Mouse (Mus musculus) left cerebral cortex, postnatal 4 days (tissue): ENCODE data around the gene Irgm2. TPM values are rescaled to one million over a fixed set of nuclear protein-coding genes. Genes with fewer than 3 reads are reported as not detected.
"Not testable (repeated sequence)": the region's sequence is repeated elsewhere in the genome, so short reads cannot be mapped to it uniquely, and the experiment has no call there.

ENCODE experiments used
- DNase-seq: peaks from one replicate; pipeline ENCODE4 v3.0.0-alpha.2; 2022
- intact Hi-C: fragments of 180-260 bp; cut with DNase I; formaldehyde crosslinking; loops from one replicate; pipeline ENCODE4 v1.15.1; 2025
- total RNA-seq, 2 experiments: library from RNA; stranded (reverse); gene quantifications; 2 replicates each; pipeline ENCODE4 v1.2.3; 2021

Gene Irgm2
- total RNA-seq, result 1 to 10 TPM in 1 of 2 experiments, under 1 TPM in 1; 0.79 to 1.2 TPM

DNA sequence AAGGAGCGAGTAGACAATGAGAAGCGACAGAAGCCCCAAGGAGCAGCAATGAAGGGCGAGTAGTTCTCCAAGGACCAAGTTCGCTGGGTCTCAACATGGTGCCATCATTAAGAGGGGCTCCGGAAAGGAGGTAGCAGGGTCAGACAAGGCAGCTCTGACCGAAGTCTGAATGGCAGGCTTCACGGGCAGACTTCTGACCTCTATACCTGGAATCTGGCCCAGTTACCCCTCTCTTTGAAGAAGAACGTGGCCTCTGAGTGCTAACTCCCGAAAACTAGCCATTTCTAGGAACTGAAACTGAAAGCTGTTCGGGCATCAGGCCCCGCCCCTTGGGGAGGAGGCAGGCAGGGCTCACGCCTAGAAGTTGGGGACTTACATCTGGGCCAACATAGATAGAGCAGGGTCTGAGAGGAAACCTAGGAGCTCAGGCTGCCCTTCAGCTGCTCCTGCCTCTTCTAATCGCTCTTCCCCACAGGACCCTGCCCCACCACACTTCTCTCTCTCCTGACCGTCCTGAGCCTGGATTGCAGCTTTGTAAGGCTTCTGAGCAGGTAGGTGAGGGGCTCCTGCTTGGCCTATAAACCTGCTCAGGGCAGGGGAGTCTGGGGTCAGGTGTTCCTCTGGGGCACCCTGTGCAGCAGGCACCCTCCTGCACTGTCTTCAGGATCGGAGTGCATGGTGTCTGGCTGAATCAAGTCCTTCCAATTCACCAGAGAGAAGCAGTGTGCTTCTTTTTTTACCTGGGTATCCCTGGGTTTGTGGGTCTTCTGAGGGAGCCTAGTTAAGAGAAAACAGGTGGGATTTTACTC, at the start of gene Irgm2, which contains the start of gene Igtp:
Gene Irgm2 (plus strand): TSS at position 390 of the 809 bp plus-strand sequence.
Gene Igtp (plus strand): TSS at position 328 of the 809 bp plus-strand sequence.
- intact Hi-C loops, result not testable (repeated sequence)
- peak; percentile 36 for DNase-seq

DNA sequence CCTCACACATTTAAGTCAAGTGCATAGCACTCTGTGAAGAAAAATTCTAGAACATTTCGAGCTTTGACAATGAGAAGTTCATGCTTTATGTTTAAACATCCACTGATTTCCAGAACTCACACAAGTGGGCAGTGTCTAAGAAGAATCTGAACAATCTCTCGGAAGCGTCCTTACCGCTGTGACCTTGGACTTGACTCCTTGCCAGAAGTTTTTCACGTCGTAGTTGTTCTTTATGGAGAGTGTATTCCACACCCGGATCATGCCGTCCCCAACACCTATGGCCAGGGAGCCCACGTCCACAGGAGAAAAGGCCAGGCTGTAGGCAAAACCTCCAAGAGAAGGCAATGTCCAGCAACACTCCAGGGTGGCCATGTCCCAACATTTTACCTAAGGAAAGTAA, 44.0 kb upstream of the Irgm2 start:
- intact Hi-C loops, result no loop called here
- DNase-seq, result no peak

DNA sequence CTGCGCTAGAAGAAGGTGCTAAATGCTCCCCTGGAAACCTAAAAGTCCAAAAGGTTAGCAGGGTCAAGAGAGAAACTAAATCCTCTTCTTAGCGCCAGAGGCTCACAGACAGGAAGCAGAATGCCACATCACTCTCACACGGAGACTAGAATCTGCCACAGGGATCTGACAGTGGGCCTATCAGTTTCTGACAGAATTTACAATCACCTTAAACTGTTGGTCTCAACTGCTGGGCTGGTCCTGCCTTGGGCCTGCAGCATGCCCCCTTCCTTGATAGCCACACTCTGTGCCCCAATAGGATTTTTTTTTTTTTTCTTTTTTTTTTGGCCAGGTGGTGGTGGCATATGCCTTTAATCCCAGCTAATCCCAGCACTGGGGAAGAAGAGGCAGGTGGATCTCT, 42.5 kb upstream of the Irgm2 start:
- intact Hi-C loops, result no loop called here
- DNase-seq, result no peak

DNA sequence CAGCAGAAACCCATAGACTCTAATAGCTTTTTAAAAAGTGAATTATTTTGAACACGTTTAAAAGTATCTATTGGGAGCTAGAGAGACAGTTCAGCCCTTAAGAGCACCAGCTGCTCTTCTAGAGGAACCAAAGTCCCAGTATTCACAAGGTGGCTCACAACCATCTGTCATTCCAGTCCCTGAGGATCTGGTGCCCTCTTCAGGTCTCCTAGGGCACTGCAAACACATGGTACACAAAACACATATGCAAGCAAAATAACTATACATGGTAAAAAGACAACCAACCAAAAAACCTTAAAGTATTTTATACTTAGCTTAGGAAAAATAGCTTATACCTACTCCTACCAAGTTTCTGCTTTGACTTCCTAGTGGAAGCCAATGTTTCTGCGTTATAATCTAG, 34.3 kb upstream of the Irgm2 start:
- intact Hi-C loops, result no loop called here
- no peak for DNase-seq

DNA sequence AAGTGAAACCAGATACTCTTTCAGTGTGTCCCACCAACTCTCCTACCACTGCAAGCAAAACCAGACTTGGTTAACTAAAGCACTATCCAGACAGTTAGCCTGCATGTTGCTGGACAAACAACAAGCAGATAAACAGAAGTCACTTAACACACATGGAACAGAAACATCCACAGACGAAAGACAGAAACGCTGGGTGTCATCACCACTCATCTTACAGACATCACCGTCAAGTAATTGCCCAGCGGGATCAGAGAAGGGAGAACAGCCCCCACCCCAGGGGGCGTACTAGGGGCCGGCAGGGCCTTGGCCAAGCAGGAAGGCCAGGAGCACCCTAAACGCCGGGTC, 31.6 kb upstream of the Irgm2 start:
- no peak for DNase-seq
- intact Hi-C loops, result no loop called here

DNA sequence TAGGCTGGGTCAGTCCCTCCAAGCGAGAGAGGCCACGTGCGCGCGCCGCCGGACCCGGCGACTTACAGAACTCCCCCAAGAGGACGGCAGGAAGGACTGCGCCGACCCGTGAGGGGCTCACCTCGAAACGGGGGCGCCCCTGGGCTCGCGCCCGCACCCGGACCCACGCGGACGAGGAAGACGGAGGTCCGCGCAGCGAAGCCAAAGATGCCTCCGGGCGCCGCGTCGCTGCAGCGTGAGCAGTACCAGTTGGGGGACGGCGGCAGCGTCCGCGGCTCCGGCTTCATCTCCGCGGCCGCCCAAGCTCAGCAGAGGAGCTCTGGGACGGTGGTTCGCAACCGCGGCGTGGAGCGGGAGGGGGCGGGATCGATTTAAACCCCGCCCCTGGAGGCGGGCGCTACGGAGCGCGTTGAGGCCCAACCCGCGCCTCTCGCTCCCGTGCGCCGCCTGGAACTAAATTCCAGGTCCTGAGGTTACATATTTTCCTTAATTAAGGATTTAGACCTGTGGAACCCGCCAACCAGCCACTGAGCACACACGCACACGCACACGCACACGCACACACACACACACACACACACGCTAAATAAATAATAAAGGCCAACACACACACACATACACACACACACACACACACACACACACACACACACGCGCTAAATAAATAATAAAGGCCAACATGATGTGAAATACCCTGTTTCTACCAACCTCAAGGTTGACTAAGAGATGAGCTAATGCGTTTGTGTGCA, 31.1 kb upstream of the Irgm2 start, which contains the start of gene Gemin5:
Gene Gemin5 (minus strand): TSS at position 373 of the 749 bp plus-strand sequence.
- intact Hi-C loops, result no loop called here
- DNase-seq, result peak; percentile 87

DNA sequence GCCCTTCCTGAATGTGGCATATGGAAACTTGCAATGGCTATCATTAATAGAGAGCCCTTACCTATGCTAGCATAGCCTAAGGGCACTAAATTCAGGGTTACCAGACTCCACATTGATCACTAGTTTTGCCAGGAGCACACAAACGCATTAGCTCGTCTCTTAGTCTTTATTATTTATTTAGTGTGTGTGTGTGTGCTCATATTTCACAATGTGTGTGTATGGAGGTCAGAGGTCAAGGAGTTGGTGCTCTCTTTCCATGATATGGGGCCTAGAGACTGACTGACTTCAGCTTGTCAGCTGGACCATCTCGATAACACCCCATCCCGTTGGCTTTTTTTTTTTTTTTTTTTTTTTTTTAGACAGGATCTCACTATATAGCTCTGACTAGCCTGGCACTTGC, 29.8 kb upstream of the Irgm2 start:
- DNase-seq, result no peak
- intact Hi-C loops, result no loop called here

DNA sequence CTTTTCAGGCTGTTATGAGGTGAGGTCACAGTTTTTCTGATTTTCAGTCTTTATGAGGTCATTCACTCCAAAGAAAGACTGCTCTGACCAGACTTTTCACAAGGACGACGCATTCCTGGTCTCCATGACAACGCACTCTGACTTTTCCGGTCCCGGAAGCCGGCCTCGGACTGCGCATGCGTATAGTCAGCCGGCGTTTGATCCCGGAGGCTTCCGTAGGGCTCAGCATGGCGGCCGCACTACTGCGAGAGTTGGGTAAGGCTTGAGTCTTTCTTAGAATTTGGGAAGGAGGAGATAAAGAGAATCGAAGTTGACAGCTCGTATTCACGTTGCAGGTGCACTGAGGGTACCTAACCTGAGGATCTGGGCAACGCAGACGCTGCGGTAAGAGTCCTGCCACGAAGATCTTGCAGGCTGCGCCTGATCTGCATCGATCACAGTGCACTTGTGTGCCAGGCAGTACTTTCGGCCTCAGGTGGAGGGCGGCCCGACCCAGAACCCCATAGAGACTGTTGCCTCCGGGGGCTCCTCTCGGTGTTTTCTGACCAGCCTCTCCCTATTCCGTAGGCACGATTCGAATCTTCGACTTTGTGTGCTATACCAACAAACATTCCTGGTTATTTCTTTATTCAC, 27.8 kb upstream of the Irgm2 start, which contains the start of gene Mrpl22:
Gene Mrpl22 (plus strand): TSS at position 203 of the 633 bp plus-strand sequence.
- intact Hi-C loops, result no loop called here
- peak; percentile 97 for DNase-seq

DNA sequence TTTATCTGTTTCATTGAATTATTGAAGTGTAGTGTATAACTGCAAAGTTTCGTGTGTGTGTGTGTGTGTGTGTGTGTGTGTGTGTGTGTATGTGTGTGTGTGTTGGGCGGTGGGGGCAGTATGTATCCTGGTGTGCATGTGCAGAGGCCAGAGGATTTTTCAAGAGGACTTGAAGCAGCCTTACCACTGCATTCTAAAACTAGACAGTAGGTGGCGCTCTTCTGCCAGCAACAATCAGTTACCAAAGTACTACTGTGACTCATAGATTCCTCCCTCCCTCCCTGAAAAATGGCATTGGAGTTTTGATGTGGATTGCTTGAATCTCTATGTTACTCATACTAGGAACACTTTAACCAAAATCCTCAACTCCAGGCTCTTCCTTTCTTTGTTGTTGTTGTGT, 19.9 kb upstream of the Irgm2 start:
- intact Hi-C loops, result loop anchor here (5.0 kb wide), 2 partner anchors 43 to 123 kb away; no protein-coding TSS in a partner anchor
- peak; percentile 59 for DNase-seq

DNA sequence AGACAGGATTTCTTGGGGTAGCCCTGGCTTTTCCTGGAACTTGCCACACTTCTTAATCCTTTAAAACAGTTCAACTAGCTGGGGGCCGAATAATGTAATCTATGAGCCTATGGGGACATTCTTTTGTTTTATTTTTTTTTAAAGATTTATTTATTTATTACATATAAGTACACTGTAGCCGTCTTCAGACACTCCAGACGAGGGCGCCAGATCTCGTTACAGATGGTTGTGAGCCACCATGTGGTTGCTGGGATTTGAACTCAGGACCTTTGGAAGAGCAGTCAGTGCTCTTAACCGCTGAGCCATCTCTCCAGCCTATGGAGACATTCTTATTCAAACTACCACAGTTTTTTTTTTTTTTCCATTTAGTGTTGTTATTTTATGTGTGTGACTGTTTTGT, 19.4 kb upstream of the Irgm2 start:
- intact Hi-C loops, result loop anchor here (5.0 to 10.0 kb wide), 3 partner anchors 42 to 315 kb away; partner anchors contain the start of gene Olfr332

DNA sequence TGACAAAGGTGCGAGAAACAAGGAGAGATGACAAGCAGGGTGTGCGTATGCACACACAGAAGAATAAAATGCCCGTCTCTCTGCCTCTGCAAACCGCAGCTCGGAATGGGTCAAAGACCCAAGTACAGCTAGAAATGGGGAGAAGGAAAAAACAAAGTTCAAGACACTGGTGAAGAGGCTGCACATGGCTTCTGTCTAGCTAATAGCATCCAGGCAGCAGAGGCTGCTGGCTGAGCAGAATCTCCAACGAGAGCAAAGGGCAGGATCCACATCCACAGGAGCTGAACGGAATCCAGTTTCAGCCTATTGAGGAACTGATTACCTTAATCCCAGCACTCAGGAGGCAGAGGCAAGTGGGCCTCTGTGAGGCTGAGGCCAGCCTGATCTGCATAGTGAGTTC, 18.7 kb upstream of the Irgm2 start:
- intact Hi-C loops, result loop anchor here (10.0 kb wide), 1 partner anchor 314 kb away; the partner anchor contains the start of gene Olfr332
- DNase-seq, result no peak

More for the DNA sequence above, 19.4 kb upstream of the Irgm2 start:
- DNase-seq, result not testable (repeated sequence)

DNA sequence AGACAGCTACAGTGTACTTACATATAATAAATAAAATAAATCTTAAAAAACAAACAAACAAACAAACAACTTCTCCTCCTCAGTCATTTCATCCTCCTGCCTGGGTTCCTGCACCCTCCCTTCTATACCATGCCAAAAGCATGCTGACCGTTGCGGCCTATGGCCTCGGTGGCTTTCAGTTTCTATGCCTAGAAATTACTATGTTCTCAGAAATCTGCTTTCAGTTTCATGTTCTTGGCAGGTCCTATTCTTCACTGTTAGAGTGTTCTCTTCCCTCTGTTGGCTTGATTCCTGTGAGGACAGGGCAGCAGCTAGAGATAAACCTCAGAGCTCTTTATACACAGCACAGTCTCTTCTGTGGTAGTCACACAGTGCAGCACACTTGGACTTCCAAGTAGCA, 15.8 kb upstream of the Irgm2 start:
- intact Hi-C loops, result loop anchor here (10.0 kb wide), 1 partner anchor 311 kb away; the partner anchor contains the start of gene Olfr332
- no peak for DNase-seq

DNA sequence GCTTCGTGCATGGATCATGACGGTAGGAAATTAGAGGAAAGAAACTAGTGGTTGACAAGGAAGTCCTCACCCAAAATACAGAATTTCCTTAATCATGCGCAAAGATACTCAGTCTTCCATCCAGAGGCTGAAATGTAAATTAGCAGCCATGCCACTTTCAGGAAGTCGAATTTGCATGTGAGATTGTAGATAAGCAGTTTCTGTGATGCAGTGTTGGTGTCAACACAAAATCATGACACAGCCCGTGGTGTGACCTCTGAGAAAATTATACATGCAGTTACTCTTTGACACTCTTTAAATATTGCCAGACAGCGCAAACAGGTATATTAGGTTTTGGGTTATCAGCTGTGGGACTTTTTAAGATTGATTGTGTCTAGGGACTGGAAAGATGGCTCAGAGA, 9.7 kb upstream of the Irgm2 start:
- intact Hi-C loops, result loop anchor here (10.0 kb wide), 1 partner anchor 305 kb away; the partner anchor contains the start of gene Olfr332
- DNase-seq, result no peak

DNA sequence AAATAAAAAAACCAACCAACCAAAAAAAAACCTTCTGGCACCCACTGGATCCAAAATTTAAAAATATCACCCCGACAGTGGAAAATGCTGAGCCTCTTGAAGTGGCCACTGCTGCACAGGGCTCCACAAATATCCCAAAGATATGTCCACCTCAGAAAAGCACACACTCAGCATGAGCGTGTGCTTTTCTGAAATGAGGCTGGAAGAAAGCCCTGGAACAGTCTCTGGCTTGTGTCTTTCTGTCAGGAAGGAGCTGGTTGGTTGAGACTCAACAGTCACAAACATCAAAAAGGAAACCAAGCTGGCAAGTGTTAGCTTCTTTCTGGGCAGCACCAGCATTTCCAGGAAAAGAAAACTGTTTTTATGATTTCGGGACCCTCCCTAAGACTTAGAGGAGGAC, 6.1 kb upstream of the Irgm2 start:
- DNase-seq, result no peak
- intact Hi-C loops, result no loop called here

DNA sequence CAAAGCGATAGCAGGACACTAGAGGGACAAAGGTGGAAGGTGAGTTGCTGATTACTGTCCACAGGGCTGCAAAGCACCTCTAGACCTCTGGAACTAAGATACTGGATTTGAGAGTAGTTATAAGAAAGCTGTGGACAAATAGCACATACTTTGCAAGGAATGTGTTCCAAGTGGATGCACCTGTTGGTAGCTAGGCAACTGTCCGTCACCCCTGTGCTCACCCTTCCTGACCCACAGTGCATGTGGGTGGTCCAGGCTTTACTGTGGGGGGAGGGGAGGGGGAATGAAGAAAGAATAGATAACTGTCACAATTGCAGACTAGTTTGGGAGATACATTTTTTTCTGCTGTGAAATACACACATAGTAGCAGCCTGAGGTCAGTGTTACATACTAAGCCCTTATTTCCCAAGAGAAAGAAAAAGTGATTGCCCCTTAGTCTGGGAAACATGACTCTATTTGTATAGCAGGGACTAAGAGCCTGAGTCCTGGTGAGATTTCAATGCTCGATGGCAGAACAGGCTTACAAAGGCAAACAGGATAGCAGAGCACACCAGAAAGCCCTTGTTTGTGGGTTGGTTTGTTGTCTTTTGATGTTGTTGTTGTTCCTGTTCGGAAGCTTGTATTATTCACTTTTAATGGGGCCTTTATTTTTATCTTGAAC, 5.4 kb upstream of the Irgm2 start:
- intact Hi-C loops, result no loop called here
- DNase-seq, result no peak

DNA sequence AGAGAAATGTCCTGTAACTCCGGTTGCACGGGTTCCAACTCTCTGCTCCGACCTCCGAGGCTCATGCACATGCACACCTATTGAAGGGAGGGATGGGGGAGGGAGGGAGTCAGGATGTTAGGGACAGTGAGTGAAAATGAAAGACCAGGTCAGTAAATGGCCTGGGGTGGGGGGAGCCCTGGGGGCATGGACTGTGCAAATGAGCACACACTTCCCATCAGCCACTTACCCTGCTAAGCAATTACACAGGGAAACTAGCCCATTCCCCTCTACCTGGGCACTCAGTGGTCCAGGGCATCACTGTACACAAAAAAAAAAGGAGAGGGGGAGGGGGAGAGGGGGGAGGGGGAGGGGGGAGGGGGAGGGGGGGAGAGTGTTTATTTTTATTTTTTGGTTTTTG, 755 bp upstream of the Irgm2 start:
- intact Hi-C loops, result no loop called here
- DNase-seq, result no peak

DNA sequence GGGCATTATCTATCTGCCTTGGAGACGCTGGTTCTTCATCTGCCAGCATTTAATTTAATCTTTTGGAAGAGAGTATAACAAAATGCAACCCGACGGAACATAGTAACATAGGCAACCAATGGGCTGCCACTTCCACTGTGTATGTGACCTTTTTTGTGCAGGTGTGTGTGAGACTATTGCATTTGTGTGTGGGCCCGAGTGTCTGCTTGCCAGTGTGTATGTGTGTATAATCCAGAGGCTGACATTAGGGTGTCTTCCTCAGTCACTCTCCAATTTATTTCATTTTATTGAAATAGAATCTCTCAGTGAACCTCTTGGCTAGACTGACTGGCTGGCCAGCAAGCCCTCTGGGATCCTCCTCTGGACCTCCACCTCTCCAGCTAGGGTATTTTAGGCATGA, 808 bp downstream of the Irgm2 start:
- intact Hi-C loops, result no loop called here
- no peak for DNase-seq

DNA sequence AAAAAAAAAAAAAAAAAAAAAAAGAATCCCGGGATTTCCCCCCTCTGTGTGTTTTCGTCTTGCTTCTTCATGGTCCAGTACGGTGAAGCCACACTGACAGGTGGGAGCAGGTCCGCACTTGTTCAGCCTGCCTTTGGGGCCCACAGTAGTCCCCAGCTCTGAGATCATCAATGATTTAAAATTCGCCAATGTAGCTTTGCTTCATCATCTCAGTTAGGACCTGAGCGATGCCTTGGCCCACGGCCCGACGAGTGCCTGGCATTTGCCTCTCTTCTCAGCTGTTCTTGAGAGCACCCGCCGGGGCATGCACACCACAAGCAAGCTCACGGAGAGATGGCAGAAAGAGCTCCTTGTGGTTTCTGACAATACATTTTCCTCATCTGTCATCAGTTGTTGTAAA, 1.6 kb downstream of the Irgm2 start:
- intact Hi-C loops, result no loop called here
- DNase-seq, result peak; percentile 58

DNA sequence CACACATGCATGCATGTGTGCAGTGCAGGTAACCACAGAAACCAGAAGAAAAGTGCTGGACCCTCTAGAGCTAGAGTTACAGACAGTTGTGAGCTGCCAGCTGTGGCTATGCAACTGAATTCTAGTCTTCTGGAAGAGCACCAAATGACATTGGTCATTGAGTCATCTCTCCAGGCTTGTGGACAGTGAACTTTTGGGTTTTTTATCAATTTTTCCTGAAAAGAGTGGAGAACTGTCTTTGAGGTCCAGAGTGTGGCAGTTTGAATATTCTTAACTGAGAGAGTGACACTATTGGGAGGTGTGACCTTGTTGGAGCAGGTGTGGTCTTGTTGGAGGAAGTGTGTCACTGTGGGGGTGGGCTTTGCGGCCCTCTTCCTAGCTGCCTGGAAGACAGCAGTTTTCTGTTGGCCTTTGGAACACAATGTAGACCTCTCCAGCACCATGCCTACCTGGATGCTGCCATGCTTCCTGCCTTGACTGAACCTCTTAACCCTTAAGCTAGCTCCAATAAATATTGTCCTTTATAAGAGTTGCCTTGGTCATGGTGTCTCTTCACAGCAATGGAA, 11.0 kb downstream of the Irgm2 start:
- intact Hi-C loops, result no loop called here

DNA sequence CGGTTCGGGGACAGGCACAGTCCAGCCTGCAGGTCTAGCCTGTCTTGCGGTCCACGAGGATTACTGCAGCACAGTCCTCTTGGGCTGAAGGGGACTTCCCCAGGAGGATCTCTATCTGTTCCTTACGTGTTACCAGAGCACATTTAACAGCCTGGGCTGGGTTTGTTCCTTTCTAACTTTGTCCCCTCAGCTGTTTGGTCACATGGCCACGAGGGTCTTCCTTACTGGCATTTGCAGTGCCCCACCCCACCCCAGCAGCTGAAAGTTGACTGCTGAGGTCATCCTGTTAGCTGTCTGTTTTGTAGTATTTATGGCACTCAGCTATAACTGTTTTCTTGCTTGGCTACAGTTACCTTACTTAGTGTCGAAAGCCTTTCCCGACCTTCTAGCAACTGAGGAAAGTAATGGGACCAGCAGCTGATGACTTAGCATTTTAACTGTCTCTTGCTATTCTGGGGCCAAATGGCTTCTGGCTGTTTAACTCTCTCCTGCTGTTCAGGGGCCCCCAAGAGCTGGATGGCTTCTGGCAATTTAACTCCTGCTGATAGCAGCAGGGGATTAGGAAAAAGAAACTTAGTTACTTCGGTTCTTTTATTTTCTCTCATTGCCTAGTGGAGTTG, 11.8 kb downstream of the Irgm2 start:
- DNase-seq, result no peak
- intact Hi-C loops, result no loop called here

More for the DNA sequence above, 11.0 kb downstream of the Irgm2 start:
- no peak for DNase-seq
